Mouse (Mus musculus): ENCODE measurements around the gene Uhrf1bp1l.

Uhrf1bp1l gene

DNA sequence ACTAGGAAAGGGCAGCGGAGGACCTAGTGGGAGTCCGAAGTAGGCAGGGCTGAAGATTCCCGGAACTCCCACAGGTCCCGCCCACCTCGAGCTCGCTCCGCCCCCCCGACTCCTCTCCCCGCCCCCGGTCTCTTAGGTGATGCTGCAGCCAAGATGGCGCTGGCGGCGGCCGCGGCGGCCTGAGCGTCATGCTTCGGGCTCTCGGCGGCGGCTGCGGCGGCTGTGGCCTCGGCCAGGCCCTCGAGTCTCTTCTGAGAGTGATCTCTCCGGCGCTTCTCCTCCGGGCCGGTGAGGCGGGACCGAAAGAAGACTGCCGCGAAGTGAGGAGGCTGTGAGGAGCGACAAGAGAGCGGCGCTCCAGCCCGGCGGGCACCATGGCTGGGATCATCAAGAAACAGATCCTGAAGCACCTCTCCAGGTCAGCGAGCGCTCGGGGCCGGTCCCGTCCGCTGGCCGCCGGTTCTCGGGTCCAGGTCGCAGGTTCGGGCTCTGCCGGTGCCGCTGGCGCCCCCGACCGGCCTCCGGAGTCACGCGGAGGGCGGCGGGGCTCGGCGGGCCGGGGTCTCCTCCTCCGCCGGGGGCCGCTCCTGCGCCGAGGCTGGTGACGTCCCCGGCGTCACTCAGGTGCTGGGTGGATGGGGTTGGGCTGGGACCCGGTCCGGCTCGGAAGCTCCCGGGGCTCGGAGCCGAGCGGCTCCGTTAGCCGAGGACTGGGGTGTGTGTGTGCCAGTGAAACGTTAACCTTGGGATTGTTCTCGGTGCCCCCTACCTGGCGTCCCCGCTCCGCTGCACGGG lies at the start of gene Uhrf1bp1l:
Gene Uhrf1bp1l, plus strand, starts transcription at position 121 of the 795 bp plus-strand sequence.
- peak; percentile 93 to 97 for DNase-seq

DNA sequence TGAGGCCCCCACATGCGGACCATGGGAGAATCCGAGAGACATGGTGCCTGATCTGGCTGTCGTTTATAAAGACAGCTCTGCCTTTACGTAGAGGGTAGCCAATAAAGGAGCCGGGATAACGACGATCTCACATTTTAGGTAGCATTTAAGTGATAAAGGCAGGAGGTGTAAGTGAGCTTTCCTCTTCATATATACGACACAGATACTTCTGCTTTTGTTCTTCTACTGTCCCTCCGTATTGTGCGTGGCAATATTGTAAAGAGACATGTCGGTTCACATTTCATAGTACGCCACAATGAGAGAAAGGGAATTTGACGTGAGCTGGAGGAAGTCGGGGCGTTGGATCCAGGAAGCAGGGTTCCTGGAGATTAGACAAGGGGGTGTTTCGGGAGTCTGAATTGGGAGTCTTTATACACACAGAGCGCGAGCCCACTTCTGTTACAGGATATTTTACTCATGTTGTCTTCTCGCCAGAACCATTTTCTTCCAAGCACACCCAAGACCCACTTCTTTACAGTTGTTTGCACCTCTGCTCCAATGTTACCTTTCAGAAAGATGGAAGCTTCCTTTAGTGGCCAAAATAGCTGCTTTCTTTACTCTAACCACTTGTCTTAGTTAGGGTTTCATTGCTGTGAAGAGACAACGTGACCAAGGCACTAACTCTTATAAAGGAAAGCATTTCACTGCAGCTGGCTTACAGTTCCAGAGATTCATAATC lies 49.4 kb upstream of the Uhrf1bp1l start:
- no peak for DNase-seq

DNA sequence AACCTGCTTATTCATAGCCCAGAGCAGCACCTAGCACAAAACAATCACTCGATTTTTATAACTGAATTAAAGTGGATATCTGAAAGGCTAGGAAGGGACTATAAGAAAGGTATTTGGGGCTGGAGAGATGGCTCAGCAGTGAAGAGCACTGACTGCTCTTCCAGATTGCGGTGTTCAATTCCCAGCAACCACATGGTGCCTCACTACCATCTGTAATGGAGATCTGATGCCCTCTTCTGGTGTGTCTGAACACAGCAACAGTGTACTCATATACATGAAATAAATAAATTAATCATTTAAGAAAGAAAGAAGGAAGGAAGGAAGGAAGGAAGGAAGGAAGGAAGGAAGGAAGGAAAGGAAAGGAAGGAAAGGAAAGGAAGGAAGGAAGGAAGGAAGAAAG lies 48.5 kb upstream of the Uhrf1bp1l start:
- peak in 1 of 2 experiments; percentile 49 for DNase-seq

DNA sequence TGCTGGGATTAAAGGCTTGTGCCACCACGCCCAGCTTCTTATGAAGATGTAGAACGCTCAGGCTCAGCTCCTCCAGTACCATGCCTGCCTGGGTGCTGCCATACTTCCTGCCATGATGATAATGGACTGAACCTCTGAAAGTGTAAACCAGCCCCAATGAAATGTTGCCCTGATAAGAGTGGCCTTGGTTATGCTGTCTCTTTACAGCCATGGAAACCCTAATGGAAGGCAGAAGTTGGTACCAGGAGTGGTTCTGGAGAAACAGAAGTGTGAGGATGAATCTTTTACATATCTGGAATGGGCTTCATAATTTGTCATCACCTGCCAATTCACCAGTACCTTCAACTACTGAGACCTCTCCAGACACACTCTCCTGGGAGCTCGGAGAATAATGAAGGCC lies 46.8 kb upstream of the Uhrf1bp1l start:
- DNase-seq, result no peak

DNA sequence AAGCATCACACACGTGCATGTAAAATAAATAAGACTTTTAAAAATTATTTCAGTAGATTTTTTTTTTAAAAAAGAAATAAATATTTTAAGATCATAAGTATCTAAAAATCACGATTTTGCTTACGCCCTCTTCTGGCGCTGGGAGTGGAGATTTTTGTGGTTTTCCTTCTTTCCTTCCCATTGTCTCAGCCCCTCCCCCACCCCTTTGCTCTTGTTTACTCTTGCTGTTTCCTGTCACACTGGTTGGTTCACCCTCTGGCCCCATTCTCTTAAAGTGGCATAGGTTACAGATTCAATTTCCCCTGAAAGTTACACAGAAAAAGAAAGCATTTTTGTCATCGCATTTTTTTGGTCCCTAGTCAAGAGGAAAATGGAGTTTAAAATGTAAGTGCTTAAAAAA lies 41.7 kb upstream of the Uhrf1bp1l start:
- DNase-seq, result no peak

DNA sequence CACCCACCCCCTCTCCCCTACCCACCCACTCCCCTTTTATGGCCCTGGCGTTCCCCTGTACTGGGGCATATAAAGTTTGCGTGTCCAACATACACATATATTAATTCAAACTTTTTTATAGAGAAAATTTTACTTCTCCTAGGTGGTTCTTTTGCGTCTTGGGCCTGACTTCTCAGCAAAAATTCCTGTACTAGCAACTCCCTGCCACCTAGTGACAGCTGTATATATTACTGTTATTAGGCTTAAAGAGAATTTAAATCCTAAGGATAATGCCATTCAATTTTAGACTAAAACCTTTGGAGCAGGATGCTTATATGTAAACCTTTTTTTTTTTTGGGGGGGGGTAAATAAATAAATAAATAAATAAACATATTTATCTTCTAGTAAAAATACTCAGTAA lies 37.4 kb upstream of the Uhrf1bp1l start:
- no peak for DNase-seq

DNA sequence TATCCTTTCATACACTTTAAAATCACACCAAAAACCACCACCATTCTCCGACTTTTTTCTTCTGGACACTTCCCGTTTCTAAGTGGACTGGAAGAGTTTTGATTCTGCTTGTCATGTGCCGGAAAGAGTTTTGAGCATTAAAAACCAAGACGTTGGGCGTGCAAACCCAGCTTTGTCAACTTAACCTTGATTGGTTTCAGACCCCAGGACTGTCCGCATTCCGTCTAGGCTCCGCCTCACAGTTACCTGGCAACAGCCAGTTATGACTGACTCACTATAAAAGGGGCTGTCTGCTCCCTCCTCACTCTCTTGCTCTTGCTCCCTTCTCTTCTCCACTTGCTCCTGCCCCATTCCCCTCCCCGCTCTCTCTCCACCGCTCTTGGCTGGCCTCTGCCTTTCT lies 36.1 kb upstream of the Uhrf1bp1l start:
- no peak for DNase-seq

DNA sequence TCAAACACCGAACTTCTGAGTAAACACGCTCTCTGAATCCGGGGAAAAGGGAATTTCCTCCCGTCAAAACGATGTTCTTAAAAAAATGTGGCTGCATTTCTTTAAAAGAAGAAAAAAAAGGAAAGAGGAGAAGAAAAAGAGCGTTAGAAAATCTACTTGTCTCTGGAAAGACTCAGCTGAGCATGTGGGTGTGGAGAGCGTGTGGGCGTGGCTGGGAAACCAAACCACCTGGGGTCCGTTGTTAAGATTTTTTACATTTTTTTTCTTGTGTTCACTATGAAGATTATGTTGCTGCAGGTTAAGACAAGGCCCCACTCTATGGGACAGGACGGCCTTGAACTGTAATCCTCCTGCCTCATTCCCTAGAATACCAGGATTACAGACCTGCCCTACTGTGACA lies 29.9 kb upstream of the Uhrf1bp1l start:
- no peak for DNase-seq

DNA sequence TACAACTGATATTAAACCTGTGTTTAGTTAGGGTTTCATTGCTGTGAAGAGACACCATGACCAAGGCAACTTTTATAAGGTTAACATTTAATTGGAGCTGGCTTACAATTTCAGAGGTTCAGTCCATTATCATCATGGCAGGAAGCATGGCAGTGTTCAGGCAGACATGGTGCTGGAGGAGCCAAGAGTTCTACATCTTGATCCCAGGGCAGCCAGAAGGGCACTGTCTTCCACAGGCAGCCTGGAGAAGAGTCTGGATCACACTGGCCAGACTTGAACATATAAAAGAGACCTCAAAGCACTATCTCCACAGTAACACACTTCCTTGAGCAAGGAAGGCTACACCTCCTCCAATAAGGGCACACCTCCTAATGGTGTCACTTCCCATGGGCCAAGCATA lies 24.5 kb upstream of the Uhrf1bp1l start:
- no peak for DNase-seq

DNA sequence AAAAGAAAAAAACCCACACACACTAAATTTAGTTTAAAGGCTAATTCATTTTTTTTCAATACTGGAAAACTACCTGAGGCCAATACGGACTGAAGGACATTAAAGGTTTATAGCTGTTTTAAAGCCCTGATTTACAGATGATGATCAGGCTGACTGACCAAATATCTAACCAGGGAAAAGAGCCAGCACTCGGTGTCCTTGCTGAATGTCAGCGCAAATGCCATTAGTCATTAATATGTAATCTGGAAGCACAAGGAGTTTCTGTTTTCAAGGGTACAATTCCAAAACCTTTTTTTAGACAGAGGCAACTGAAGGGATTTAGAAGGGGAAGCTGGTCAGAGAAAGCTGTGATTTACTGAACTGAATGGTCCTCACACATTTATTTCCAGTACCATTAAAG lies 24.0 kb upstream of the Uhrf1bp1l start:
- DNase-seq, result no peak

DNA sequence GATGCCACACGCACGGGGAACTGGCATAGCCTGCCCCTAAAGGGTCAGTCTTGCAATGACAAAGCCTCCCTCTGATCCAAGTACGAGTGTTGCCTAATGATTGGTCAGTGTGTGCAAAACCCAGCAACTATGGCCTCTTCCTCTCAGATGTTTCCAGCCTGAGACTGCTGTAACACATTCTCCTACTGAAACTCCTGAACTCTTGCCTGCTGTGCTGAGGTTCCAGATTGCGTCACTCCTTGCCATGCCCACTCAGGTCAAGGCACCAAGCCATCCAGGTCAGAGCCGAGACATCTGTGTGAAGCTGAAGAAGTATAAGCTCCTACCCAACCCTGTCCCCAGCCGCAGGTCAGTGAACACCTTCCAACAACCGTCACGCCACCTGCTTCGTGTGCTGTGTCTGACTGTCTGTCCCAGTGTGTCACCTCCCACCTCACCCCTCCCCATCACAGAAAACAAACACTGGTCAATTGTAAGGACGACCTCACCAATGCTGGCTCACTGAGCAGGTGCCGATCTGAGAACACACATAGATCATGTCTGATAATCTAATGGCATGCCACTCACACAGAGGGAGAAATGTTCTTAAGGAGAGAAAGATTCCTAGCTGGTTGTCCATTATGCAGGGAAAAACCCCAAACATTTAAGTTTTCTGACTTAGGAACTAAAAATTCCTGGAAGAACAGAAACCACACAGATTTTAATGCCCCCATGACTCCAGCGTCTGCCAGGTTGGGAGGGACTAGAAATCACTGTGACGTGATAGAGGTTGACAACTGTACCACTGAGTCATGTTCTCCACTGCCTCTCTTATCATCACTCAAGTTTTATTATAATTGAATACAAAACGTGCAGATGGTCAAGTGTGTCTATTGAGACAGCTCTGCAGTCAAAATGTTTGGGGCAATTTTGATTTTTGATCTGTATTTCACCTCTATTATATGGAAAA lies 22.3 kb upstream of the Uhrf1bp1l start:
- DNase-seq, result no peak

DNA sequence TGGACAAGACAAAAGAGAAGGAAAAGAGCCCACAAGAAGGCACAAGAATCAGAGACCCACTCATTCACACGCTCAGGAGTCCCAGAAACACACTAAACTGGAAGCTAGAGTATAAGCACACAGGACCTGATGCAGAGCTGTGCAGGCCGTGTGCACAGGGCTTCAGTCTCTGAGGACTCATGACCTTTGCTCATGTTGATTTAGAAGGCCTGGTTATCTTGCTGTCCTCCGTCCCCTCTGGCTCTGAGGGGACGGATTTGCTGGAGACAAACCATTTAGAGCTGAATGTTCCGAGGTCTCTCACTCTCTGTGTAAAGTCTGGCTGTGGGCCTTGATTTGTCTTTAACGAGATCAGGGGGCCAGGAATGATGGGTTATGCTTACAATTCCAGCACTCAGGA lies 14.4 kb upstream of the Uhrf1bp1l start:
- no peak for DNase-seq

DNA sequence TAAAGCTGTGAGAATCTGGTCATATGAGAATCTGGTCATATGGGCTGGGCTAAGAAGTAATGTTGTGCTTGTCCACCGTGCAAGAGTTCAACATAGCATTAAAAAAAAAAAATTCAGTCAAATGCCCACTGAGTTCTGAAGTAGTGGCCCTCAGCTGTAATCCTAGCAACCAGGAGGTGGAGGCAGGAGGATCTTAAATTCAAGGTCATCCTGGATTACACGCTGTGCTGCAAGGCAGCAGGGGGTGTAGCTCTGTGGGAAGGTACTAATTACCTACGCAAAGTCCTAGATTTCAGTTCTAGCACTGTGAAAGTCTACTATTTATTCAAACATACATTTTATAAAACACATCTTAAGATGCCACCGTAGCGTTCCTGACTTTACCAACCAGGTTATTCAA lies 13.4 kb upstream of the Uhrf1bp1l start:
- DNase-seq, result peak in 1 of 2 experiments; percentile 15

DNA sequence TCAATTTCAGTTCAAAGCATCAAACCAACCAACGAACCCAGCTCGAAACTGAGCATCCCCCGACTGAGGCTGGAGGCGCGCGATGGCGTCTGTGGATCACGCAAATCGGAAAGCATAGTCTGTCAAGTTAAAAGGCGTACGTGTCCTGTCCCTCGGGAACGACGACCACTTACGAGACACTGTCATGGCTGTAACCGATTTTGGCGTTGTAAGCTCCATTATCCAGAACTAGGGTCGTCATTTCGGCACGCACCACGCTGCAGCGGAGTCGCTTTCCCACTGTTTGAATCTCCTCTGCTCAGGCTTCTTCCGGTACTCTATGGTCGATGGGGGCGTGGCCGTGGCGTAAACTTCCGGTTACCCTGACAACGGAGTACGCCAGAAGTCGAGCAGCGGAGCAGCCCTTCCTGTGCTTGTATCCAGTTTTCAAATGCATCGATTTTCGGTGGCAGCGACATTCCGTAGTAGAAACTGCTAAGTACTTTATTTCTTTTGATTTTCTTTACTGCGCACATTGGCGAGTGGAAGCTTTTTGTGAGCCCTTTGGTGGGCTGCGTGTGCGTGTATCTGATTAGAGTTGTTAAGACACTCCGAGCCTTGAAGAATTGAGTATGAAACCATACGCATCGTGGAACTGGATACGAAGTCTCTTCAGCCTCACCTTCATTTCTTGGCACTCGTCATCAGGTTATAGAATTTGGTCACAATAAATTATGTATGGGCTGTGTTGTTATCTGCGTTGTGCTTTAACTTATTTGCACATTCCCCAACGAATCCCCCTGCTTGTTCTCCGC lies 12.6 kb upstream of the Uhrf1bp1l start, which contains the start of gene Actr6:
Gene Actr6, minus strand, starts transcription at position 295 of the 794 bp plus-strand sequence.
- peak; percentile 91 to 96 for DNase-seq

DNA sequence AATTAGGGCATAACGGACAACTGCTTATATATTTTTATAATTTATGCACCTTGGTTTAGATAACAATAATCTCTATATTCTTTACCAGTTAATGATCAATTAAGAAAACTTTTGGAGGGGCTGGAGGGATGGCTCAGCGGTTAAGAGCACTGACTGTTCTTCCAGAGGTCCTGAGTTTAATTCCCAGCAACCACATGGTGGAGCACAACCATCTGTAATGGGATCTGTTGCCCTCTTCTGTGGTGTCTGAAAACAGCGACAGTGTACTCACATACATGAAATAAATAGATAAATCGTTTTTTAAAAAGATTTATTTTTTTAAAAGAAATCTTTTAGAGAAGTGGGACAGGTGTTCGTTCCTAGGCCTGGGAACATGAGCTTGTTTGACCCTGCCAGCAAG lies 7.7 kb upstream of the Uhrf1bp1l start:
- no peak for DNase-seq

DNA sequence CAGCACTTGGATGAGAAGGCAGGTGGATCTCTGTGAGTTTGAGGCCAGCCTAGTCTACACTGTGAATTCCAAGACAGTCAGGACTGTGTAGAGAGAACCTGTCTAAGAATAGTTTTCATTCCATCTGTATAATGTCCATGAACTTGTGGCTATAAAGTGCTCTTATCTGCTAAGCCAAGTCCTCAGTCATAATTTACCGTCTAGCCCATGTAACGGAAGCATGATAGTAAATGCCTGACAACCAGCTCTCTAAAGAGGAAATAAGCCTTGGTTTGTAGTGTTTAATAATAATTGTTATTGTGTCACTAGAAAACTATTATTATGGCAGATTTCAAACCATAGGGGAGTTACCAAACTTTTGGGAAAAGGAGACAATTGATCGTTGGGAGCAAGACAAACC lies 6.9 kb upstream of the Uhrf1bp1l start:
- no peak for DNase-seq

DNA sequence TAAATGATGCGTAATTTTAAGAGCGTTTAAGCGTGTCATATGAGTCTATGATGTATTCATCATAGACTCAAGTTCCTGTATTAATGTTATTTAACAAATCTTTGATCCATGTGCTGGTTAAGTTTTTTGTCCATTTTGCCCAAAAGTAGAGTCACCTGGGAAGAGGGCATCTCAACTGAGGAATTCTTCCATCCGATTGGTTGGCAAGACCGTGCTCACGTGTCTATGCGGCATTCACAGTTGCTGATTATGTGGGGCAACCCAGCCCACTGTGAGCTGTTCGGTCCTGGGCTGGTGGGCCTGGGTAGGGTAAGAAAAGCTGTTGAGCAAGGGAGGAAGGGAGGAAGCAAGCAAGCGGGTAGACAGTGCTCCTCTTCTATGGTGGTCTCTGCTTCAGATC lies 6.4 kb upstream of the Uhrf1bp1l start:
- DNase-seq, result no peak

DNA sequence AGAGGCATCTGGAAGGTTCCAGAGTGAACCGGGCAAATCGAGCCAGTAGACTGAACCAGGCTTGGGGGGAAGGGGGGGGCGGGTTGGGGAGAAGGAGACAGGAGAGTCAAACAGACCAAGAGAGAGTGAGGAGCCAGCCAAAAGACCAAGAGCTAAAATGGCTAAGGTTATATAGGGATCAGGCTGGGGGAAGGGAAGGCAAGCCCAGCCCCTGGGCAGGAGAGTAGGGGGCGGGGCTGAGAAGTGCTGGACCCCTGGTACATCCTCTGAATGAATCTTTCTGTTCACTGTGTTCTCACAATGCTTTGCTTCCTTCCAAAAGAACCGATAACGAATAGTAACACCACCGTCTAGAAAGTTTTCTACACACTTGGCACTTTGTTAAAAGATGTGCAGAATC lies 5.1 kb upstream of the Uhrf1bp1l start:
- DNase-seq, result no peak

DNA sequence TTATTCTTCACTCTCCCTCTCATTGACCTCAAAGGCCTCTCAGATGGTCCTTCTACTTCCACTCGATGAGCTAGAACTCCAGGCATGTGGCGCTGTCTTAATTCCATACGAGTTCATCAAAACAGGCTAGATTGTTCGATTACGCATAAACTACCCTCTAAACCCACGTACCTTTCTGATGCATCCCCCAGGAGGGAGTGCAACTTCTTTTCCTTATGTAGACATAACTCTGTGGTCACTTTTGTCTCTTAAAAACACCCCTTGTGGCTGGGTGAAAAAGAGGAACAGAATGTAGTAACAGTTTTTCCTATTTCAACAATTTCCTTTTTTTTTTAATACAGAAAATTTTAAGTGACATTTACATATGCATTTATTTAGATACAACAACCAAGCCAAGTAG lies 3.8 kb upstream of the Uhrf1bp1l start:
- no peak for DNase-seq

DNA sequence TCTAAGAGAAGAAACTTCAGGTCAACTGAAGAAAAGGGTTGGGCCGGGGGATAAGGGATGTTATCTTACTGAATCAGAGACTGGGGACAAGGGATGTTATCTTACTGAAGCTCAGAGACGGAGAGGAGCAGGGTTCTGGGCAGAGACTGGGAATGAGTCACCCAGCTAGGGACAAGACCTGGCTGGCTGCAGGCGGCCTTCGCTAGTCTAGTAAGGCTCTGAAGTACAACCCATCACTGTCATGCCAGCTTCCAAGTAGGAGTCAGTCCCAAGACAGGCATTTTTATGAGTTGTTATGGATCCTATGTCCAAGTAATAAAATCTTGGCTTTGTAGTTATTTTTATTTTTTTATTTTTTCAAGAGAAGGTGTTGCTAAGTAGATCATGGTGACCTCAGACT lies 1.5 kb upstream of the Uhrf1bp1l start:
- DNase-seq, result no peak

DNA sequence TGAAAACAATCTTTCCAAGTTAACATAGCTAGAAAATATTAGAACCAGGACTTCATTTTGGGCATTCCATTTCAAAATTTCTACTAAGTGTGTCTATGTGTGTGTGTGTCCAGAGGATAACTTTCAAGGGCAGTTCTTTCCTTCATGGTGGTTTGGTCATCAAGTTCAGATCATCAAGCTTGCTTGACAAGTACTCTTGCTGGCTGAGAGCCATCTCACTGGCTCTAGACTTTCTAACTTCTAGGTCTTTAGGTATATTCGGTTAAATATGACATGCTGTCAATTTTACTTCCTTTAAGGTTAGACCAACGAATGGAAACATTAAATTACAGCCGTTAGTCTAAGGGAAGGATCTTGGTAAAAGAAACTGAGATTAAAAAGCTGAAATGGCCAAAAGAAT lies 450 bp upstream of the Uhrf1bp1l start:
- DNase-seq, result peak in 1 of 2 experiments; percentile 14

DNA sequence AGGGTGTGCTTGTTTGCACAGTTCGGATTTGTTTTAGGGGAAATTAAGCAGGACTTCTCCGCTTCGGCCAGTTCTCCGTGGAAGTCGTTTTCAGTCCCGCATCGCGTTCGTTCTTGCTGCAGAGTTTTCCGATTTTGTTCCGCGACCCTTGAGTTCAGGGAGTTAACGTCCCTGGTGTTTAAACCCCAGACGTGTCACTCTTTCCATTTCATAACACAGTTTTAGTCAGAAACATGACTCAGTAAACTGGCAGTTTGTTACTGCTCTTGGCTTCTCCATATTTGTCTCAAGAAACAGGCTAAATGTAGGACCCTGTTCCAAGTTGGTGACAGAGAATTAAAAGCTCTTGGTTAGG lies 852 bp downstream of the Uhrf1bp1l start:
- DNase-seq, result no peak

All from cerebellum, postnatal 25 days (tissue).